Mouse (Mus musculus): Measurements from ENCODE around the gene Prune1. TPM values are rescaled to one million over a fixed set of nuclear protein-coding genes. Genes with fewer than 3 reads are reported as not detected.
A peak's percentile ranks its signal among the peaks of the same experiment; 100 is the strongest.

Prune1 gene
- total RNA-seq (2017), result 8.1 to 16.9 TPM (median 8.6 TPM) in 3 replicates

GRCm38 (mm10) chr3:95281216-95282126 lies at the start of gene Prune1, which contains the start of gene Mindy1:
Gene Prune1 (minus strand): TSS chr3:95282076.
Gene Mindy1 (plus strand): TSS chr3:95281345.
- ATAC-seq (replicated peaks; ENCODE audit: insufficient number of reproducible peaks, low FRiP score, low TSS enrichment, poor library complexity, severe bottlenecking), result peak; percentile 89

GRCm38 (mm10) chr3:95331528-95331927 lies 49.7 kb upstream of the Prune1 start:
- no peak for ATAC-seq (replicated peaks; ENCODE audit: insufficient number of reproducible peaks, low FRiP score, low TSS enrichment, poor library complexity, severe bottlenecking)

- no peak for ATAC-seq (replicated peaks; ENCODE audit: insufficient number of reproducible peaks, low FRiP score, low TSS enrichment, poor library complexity, severe bottlenecking)
Observed at GRCm38 (mm10) chr3:95328803-95329404, 47.0 kb upstream of the Prune1 start.

- ATAC-seq (replicated peaks; ENCODE audit: insufficient number of reproducible peaks, low FRiP score, low TSS enrichment, poor library complexity, severe bottlenecking), result no peak
Observed at GRCm38 (mm10) chr3:95324454-95325144, 42.7 kb upstream of the Prune1 start.

GRCm38 (mm10) chr3:95323429-95323828 lies 41.6 kb upstream of the Prune1 start:
- no peak for ATAC-seq (replicated peaks; ENCODE audit: insufficient number of reproducible peaks, low FRiP score, low TSS enrichment, poor library complexity, severe bottlenecking)

- ATAC-seq (replicated peaks; ENCODE audit: insufficient number of reproducible peaks, low FRiP score, low TSS enrichment, poor library complexity, severe bottlenecking), result no peak
Observed at GRCm38 (mm10) chr3:95319701-95320625, 38.1 kb upstream of the Prune1 start.

- ATAC-seq (replicated peaks; ENCODE audit: insufficient number of reproducible peaks, low FRiP score, low TSS enrichment, poor library complexity, severe bottlenecking), result no peak
Observed at GRCm38 (mm10) chr3:95319110-95319509, 37.2 kb upstream of the Prune1 start.

- ATAC-seq (replicated peaks; ENCODE audit: insufficient number of reproducible peaks, low FRiP score, low TSS enrichment, poor library complexity, severe bottlenecking), result no peak
Observed at GRCm38 (mm10) chr3:95318548-95318947, 36.7 kb upstream of the Prune1 start.

- 0 out of 2 replicates have a peak, but pooled peaks have one; percentile 20 for ATAC-seq (replicated peaks; ENCODE audit: insufficient number of reproducible peaks, low FRiP score, low TSS enrichment, poor library complexity, severe bottlenecking)
Observed at GRCm38 (mm10) chr3:95317414-95318080, 35.7 kb upstream of the Prune1 start.

GRCm38 (mm10) chr3:95315844-95316550 lies 34.1 kb upstream of the Prune1 start:
- no peak for ATAC-seq (replicated peaks; ENCODE audit: insufficient number of reproducible peaks, low FRiP score, low TSS enrichment, poor library complexity, severe bottlenecking)

- ATAC-seq (replicated peaks; ENCODE audit: insufficient number of reproducible peaks, low FRiP score, low TSS enrichment, poor library complexity, severe bottlenecking), result peak; percentile 66
Observed at GRCm38 (mm10) chr3:95315094-95315843, 33.4 kb upstream of the Prune1 start.

GRCm38 (mm10) chr3:95314486-95315093 lies 32.7 kb upstream of the Prune1 start, which contains the start of gene Cers2:
Gene Cers2 (plus strand): TSS chr3:95314791.
- no peak for ATAC-seq (replicated peaks; ENCODE audit: insufficient number of reproducible peaks, low FRiP score, low TSS enrichment, poor library complexity, severe bottlenecking)

GRCm38 (mm10) chr3:95314075-95314474 lies 32.2 kb upstream of the Prune1 start:
- no peak for ATAC-seq (replicated peaks; ENCODE audit: insufficient number of reproducible peaks, low FRiP score, low TSS enrichment, poor library complexity, severe bottlenecking)

- no peak for ATAC-seq (replicated peaks; ENCODE audit: insufficient number of reproducible peaks, low FRiP score, low TSS enrichment, poor library complexity, severe bottlenecking)
Observed at GRCm38 (mm10) chr3:95313476-95313875, 31.6 kb upstream of the Prune1 start.

GRCm38 (mm10) chr3:95312623-95313022 lies 30.7 kb upstream of the Prune1 start:
- peak; percentile 77 for ATAC-seq (replicated peaks; ENCODE audit: insufficient number of reproducible peaks, low FRiP score, low TSS enrichment, poor library complexity, severe bottlenecking)

Data from monocyte, adult 5-6 weeks (primary cell).